Mouse (Mus musculus): ENCODE results near the gene Cdkn1a.
"Not testable (repeated sequence)": the region's sequence is repeated elsewhere in the genome, so short reads cannot be mapped to it uniquely, and the experiment has no call there.

The Cdkn1a gene

GRCm38 (mm10) chr17:29057961-29058360 is 32.8 kb upstream of the Cdkn1a start:
- DNase-seq (ENCODE audit: extremely low spot score, low read depth, low spot score), result no peak

- no peak for DNase-seq (ENCODE audit: extremely low spot score, low read depth, low spot score)
Observed at GRCm38 (mm10) chr17:29058487-29058886, 32.3 kb upstream of the Cdkn1a start.

- no peak for DNase-seq (ENCODE audit: extremely low spot score, low read depth, low spot score)
Observed at GRCm38 (mm10) chr17:29059581-29059980, 31.2 kb upstream of the Cdkn1a start.

GRCm38 (mm10) chr17:29060946-29061345 is 29.8 kb upstream of the Cdkn1a start:
- no peak for DNase-seq (ENCODE audit: extremely low spot score, low read depth, low spot score)

GRCm38 (mm10) chr17:29062119-29063035 is 28.4 kb upstream of the Cdkn1a start:
- no peak for DNase-seq (ENCODE audit: extremely low spot score, low read depth, low spot score)

GRCm38 (mm10) chr17:29063121-29063987 is 27.4 kb upstream of the Cdkn1a start:
- DNase-seq (ENCODE audit: extremely low spot score, low read depth, low spot score), result no peak

- no peak for DNase-seq (ENCODE audit: extremely low spot score, low read depth, low spot score)
Observed at GRCm38 (mm10) chr17:29063988-29064285, 26.8 kb upstream of the Cdkn1a start.

GRCm38 (mm10) chr17:29065245-29065940 is 25.4 kb upstream of the Cdkn1a start:
- no peak for DNase-seq (ENCODE audit: extremely low spot score, low read depth, low spot score)

GRCm38 (mm10) chr17:29065971-29066370 is 24.8 kb upstream of the Cdkn1a start:
- no peak for DNase-seq (ENCODE audit: extremely low spot score, low read depth, low spot score)

- DNase-seq (ENCODE audit: extremely low spot score, low read depth, low spot score), result not testable (repeated sequence)
Observed at GRCm38 (mm10) chr17:29067416-29067815, 23.4 kb upstream of the Cdkn1a start.

- DNase-seq (ENCODE audit: extremely low spot score, low read depth, low spot score), result no peak
Observed at GRCm38 (mm10) chr17:29067847-29068246, 22.9 kb upstream of the Cdkn1a start.

- no peak for DNase-seq (ENCODE audit: extremely low spot score, low read depth, low spot score)
Observed at GRCm38 (mm10) chr17:29069063-29069462, 21.7 kb upstream of the Cdkn1a start.

- no peak for DNase-seq (ENCODE audit: extremely low spot score, low read depth, low spot score)
Observed at GRCm38 (mm10) chr17:29071820-29072219, 19.0 kb upstream of the Cdkn1a start.

- no peak for DNase-seq (ENCODE audit: extremely low spot score, low read depth, low spot score)
Observed at GRCm38 (mm10) chr17:29072701-29073307, 18.0 kb upstream of the Cdkn1a start.

GRCm38 (mm10) chr17:29073313-29073712 is 17.5 kb upstream of the Cdkn1a start:
- no peak for DNase-seq (ENCODE audit: extremely low spot score, low read depth, low spot score)

- no peak for DNase-seq (ENCODE audit: extremely low spot score, low read depth, low spot score)
Observed at GRCm38 (mm10) chr17:29074085-29074484, 16.7 kb upstream of the Cdkn1a start.

GRCm38 (mm10) chr17:29076235-29076634 is 14.5 kb upstream of the Cdkn1a start:
- no peak for DNase-seq (ENCODE audit: extremely low spot score, low read depth, low spot score)

GRCm38 (mm10) chr17:29077786-29078509 is 12.8 kb upstream of the Cdkn1a start:
- no peak for DNase-seq (ENCODE audit: extremely low spot score, low read depth, low spot score)

GRCm38 (mm10) chr17:29078519-29079383 is 12.0 kb upstream of the Cdkn1a start:
- DNase-seq (ENCODE audit: extremely low spot score, low read depth, low spot score), result no peak
